Mouse (Mus musculus): ENCODE data around the gene Cpm.
A peak's percentile ranks its signal among the peaks of the same experiment; 100 is the strongest.
"Not testable (repeated sequence)": the region's sequence is repeated elsewhere in the genome, so short reads cannot be mapped to it uniquely, and the experiment has no call there.

The Cpm gene

GRCm38 (mm10) chr10:117629169-117629971 lies at the start of gene Cpm:
TSS of gene Cpm (plus strand) at chr10:117629500.
- DNase-seq (ENCODE audit: low read depth, low spot score), result peak; percentile 89

- DNase-seq (ENCODE audit: low read depth, low spot score), result no peak
Measured at GRCm38 (mm10) chr10:117579771-117580284, 49.5 kb upstream of the Cpm start.

- DNase-seq (ENCODE audit: low read depth, low spot score), result no peak
Measured at GRCm38 (mm10) chr10:117580405-117580804, 48.9 kb upstream of the Cpm start.

- DNase-seq (ENCODE audit: low read depth, low spot score), result no peak
Measured at GRCm38 (mm10) chr10:117581007-117581752, 48.1 kb upstream of the Cpm start.

- DNase-seq (ENCODE audit: low read depth, low spot score), result no peak
Measured at GRCm38 (mm10) chr10:117581753-117582062, 47.6 kb upstream of the Cpm start.

- no peak for DNase-seq (ENCODE audit: low read depth, low spot score)
Measured at GRCm38 (mm10) chr10:117583155-117584061, 45.9 kb upstream of the Cpm start.

GRCm38 (mm10) chr10:117584102-117584501 lies 45.2 kb upstream of the Cpm start:
- no peak for DNase-seq (ENCODE audit: low read depth, low spot score)

- DNase-seq (ENCODE audit: low read depth, low spot score), result no peak
Measured at GRCm38 (mm10) chr10:117584566-117585515, 44.5 kb upstream of the Cpm start.

GRCm38 (mm10) chr10:117585600-117586299 lies 43.5 kb upstream of the Cpm start:
- DNase-seq (ENCODE audit: low read depth, low spot score), result no peak

GRCm38 (mm10) chr10:117586859-117587258 lies 42.4 kb upstream of the Cpm start:
- no peak for DNase-seq (ENCODE audit: low read depth, low spot score)

GRCm38 (mm10) chr10:117587335-117587734 lies 42.0 kb upstream of the Cpm start:
- no peak for DNase-seq (ENCODE audit: low read depth, low spot score)

- not testable (repeated sequence) for DNase-seq (ENCODE audit: low read depth, low spot score)
Measured at GRCm38 (mm10) chr10:117588416-117589143, 40.7 kb upstream of the Cpm start.

GRCm38 (mm10) chr10:117589144-117589940 lies 40.0 kb upstream of the Cpm start:
- DNase-seq (ENCODE audit: low read depth, low spot score), result no peak

GRCm38 (mm10) chr10:117590331-117591301 lies 38.7 kb upstream of the Cpm start:
- DNase-seq (ENCODE audit: low read depth, low spot score), result no peak

- DNase-seq (ENCODE audit: low read depth, low spot score), result peak; percentile 79
Measured at GRCm38 (mm10) chr10:117591766-117592165, 37.5 kb upstream of the Cpm start.

GRCm38 (mm10) chr10:117592306-117593040 lies 36.8 kb upstream of the Cpm start:
- no peak for DNase-seq (ENCODE audit: low read depth, low spot score)

Measured in A20 (cell line).